Mouse (Mus musculus): Measurements from ENCODE around the gene Cyp8b1. TPM values are rescaled to one million over a fixed set of nuclear protein-coding genes. Genes with fewer than 3 reads are reported as not detected.

Gene Cyp8b1
- polyA plus RNA-seq, 1 experiment from 2014 or later = not detected

DNA sequence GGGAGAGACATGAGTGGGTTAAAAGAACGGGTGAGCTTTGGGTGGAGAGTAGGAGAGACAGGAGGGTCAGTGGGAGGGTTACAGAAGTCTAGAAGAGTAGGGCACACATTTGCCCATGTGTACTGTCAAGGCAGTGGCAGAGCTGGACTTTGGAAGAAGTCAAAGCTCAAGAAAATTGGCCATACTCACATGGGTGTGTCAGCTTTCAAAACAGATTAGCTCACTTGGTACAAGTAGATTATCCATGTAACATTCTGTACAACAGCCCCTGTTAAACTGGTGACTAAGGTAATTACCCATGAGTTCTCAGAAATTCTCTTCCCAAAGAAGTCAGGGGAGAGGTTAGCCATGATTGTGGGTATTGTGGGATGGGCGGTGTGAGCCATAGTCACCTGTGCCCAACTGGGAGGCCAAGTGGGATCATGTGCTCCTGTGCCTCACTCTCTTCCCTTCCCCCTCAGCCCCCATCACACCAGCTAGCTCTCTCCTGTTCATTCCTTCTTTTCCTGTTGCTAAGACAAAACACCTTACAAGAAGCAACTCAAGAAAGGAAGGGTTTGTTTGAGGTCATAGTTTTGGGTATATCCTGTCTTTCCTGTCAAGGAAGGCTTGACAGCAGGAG is 43.9 kb downstream of the Cyp8b1 start:
- Histone ChIP-seq H3K36me3 (replicated peaks) (no peaks in the 10 kb centered on the region), H3K27me3 (ENCODE audit: poor library complexity, severe bottlenecking) (no peaks in the 10 kb centered on the region), H3K4me1 (no peaks in the 10 kb centered on the region; the same call in 1 of the 2 replicates), H3K27ac (no peak overlapping the region), H3K9me3 (no peaks in the 10 kb centered on the region), H3K4me3 (no peak overlapping the region)
- 83% methylated on average over 2 of the region's 2 CpGs for WGBS
- DNase-seq (ENCODE audit: extremely low spot score, low spot score) = no peak

DNA sequence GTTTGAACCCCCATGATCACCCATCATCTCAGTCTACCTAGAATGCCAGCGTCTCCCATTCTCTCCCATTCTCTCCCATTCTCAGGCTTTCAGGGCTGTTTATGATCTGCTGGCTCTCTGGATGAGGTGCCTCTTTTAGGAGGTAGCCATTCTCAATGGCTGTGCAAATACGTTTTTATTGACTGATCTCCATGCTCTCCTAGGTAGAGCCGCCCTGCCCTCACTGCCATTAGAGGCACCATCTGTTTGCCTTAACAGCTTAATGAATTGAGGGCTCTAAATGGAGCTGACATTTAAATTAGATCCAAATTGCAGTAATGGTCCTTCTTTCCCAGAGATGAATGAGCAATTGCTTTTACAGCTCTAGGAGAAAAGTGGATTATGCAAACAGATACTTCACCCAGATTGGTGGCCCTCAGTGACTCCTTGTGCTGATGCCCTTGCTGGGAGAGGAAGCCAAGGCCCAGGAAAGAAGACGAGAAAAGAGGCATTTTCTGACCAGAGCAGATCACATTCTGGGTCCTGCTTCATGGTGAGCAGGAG is 46.1 kb downstream of the Cyp8b1 start:
- Histone ChIP-seq H3K27me3 (ENCODE audit: poor library complexity, severe bottlenecking) (no peaks in the 10 kb centered on the region), H3K27ac (no peak overlapping the region), H3K4me1 (peaks cover 7% of the 10 kb centered on the region), H3K36me3 (replicated peaks) (no peaks in the 10 kb centered on the region), H3K4me3 (no peak overlapping the region), H3K9me3 (no peaks in the 10 kb centered on the region)
- DNase-seq (ENCODE audit: extremely low spot score, low spot score) = no peak
- WGBS = 72% methylated on average over 4 of the region's 4 CpGs

- 85% methylated on average over 5 of the region's 5 CpGs for WGBS
- no peaks in the 10 kb centered on the region for H3K27me3 ChIP-seq (ENCODE audit: poor library complexity, severe bottlenecking)
Observed at GRCm38 (mm10) chr9:121869432-121869831, 46.7 kb downstream of the Cyp8b1 start.

DNA sequence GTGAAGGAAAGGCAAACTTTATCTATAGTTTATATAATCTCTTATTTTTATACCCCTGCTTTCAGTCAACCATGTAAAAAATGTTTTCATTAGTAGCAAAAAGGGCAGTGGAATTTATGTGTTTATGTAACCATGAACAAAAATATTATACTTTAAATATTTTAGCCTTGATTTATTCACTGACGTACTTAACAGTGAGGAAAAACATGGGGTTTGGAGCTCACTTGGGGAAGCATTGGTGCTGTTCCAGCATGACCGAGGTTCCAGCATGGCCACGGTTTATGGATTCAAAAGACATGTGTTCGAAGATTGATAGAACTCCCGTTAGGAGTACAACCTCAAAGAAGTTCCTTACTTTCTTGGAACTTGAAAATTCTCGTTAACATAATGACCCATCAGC is 47.9 kb downstream of the Cyp8b1 start:
- DNase-seq (ENCODE audit: extremely low spot score, low spot score) = no peak

More at GRCm38 (mm10) chr9:121869432-121869831, 46.7 kb downstream of the Cyp8b1 start:
- Histone ChIP-seq H3K9me3 (no peaks in the 10 kb centered on the region), H3K4me3 (no peak overlapping the region), H3K27ac (no peak overlapping the region), H3K4me1 (peaks cover 7% of the 10 kb centered on the region), H3K36me3 (replicated peaks) (no peaks in the 10 kb centered on the region)
- no peak for DNase-seq (ENCODE audit: extremely low spot score, low spot score)

GRCm38 (mm10) chr9:121867632-121868031 is 48.5 kb downstream of the Cyp8b1 start:
- Histone ChIP-seq H3K4me1 (peaks cover 7% of the 10 kb centered on the region), H3K4me3 (no peak overlapping the region), H3K36me3 (replicated peaks) (no peaks in the 10 kb centered on the region), H3K27me3 (ENCODE audit: poor library complexity, severe bottlenecking) (no peaks in the 10 kb centered on the region), H3K27ac (no peak overlapping the region), H3K9me3 (no peaks in the 10 kb centered on the region)
- no peak for DNase-seq (ENCODE audit: extremely low spot score, low spot score)
- 96% methylated on average over 6 of the region's 6 CpGs for WGBS

More for the DNA sequence above, 47.9 kb downstream of the Cyp8b1 start:
- no peak overlapping the region for H3K27ac ChIP-seq
- no peaks in the 10 kb centered on the region for H3K27me3 ChIP-seq (ENCODE audit: poor library complexity, severe bottlenecking)
- 92% methylated on average over 6 of the region's 6 CpGs for WGBS
- no peak overlapping the region for H3K4me3 ChIP-seq
- no peaks in the 10 kb centered on the region for H3K36me3 ChIP-seq (replicated peaks)
- H3K4me1 ChIP-seq = peaks cover 7% of the 10 kb centered on the region
- H3K9me3 ChIP-seq = no peaks in the 10 kb centered on the region

GRCm38 (mm10) chr9:121865425-121866008 is 50.6 kb downstream of the Cyp8b1 start:
- Histone ChIP-seq H3K27me3 (ENCODE audit: poor library complexity, severe bottlenecking) (no peaks in the 10 kb centered on the region), H3K9me3 (no peaks in the 10 kb centered on the region), H3K27ac (no peak overlapping the region), H3K36me3 (replicated peaks) (no peaks in the 10 kb centered on the region), H3K4me3 (no peak overlapping the region), H3K4me1 (peaks cover 7% of the 10 kb centered on the region)
- WGBS = 44% methylated on average over 3 of the region's 3 CpGs
- no peak for DNase-seq (ENCODE audit: extremely low spot score, low spot score)

DNA sequence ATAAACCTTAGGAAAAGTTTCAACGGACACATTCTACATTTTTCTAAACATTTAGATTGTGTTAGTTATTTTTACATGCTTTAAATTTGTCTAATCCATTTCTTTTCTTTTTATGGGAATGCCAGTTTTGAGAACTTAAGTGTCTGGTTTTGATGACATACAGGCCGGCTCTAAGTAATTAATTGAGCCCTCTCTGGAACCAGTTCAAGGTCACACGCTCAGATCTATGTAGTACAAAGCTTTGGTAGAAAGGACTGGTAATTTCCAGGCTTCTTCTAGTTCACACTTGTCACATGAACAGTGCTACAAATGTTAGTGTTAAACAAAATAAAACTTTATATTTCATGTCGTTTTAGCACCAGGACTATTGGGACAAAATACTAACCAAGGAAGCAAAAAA is 51.3 kb downstream of the Cyp8b1 start:
- Histone ChIP-seq H3K9me3 (no peaks in the 10 kb centered on the region), H3K4me3 (no peak overlapping the region), H3K36me3 (replicated peaks) (0 out of 2 replicates have a peak, but pooled peaks cover 1% of the 10 kb centered on the region), H3K4me1 (peaks cover 7% of the 10 kb centered on the region), H3K27ac (no peak overlapping the region), H3K27me3 (ENCODE audit: poor library complexity, severe bottlenecking) (no peaks in the 10 kb centered on the region)
- no peak for DNase-seq (ENCODE audit: extremely low spot score, low spot score)
- 78% methylated on average over 4 of the region's 4 CpGs for WGBS

Other genes starting within 250 kb of the Cyp8b1 start
- 15.3 and 18.6 TPM in 2 replicates for gene Sec22c, start 210.8 kb downstream of the Cyp8b1 start, polyA plus RNA-seq (2016; fragmentation: Nextera tagmentation; extraction: Ambion mirVana)
- 85.3 and 87.5 TPM in 2 replicates for gene Ss18l2, start 206.0 kb downstream of the Cyp8b1 start, polyA plus RNA-seq (2016; fragmentation: Nextera tagmentation; extraction: Ambion mirVana)
- 52.9 and 60.5 TPM in 2 replicates for gene Nktr, start 197.1 kb downstream of the Cyp8b1 start, polyA plus RNA-seq (2016; fragmentation: Nextera tagmentation; extraction: Ambion mirVana)
- gene Zfp651, start 157.0 kb downstream of the Cyp8b1 start, polyA plus RNA-seq (2016; fragmentation: Nextera tagmentation; extraction: Ambion mirVana) = 4.1 and 4.8 TPM in 2 replicates
- 0.12 TPM in 1 of 2 replicates, not detected in the other for gene Klhl40, start 138.7 kb downstream of the Cyp8b1 start, polyA plus RNA-seq (2016; fragmentation: Nextera tagmentation; extraction: Ambion mirVana)
- not detected in 2 replicates for gene Hhatl, start 123.8 kb downstream of the Cyp8b1 start, polyA plus RNA-seq (2016; fragmentation: Nextera tagmentation; extraction: Ambion mirVana)
- gene Ccdc13, start 76.8 kb downstream of the Cyp8b1 start, polyA plus RNA-seq (2016; fragmentation: Nextera tagmentation; extraction: Ambion mirVana) = 2.6 and 2.7 TPM in 2 replicates
- 229 and 238 TPM in 2 replicates for gene Higd1a, start 57.9 kb downstream of the Cyp8b1 start, polyA plus RNA-seq (2016; fragmentation: Nextera tagmentation; extraction: Ambion mirVana)
- gene Ackr2, start 17.9 kb downstream of the Cyp8b1 start, polyA plus RNA-seq (2016; fragmentation: Nextera tagmentation; extraction: Ambion mirVana) = 0.42 and 0.50 TPM in 2 replicates
- gene Fam198a, start 34.7 kb upstream of the Cyp8b1 start, polyA plus RNA-seq (2016; fragmentation: Nextera tagmentation; extraction: Ambion mirVana) = 0.41 and 0.58 TPM in 2 replicates
- 12.5 and 13.6 TPM in 2 replicates for gene Pomgnt2, start 80.8 kb upstream of the Cyp8b1 start, polyA plus RNA-seq (2016; fragmentation: Nextera tagmentation; extraction: Ambion mirVana)
- gene Snrk, start 201.0 kb upstream of the Cyp8b1 start, polyA plus RNA-seq (2016; fragmentation: Nextera tagmentation; extraction: Ambion mirVana) = 31.8 and 35.4 TPM in 2 replicates

All from forebrain, embryonic 10.5 days (tissue).